Mouse (Mus musculus): Measurements from ENCODE around the gene Runx2.

GRCm38 (mm10) chr17:44724805-44725480, 89.7 kb downstream of the Runx2 start:
- TF ChIP-seq CTCF (IDR thresholded peaks at IDR 0.05; ENCODE audit: borderline replicate concordance, insufficient read depth, low read length) (no peak), POLR2A (IDR thresholded peaks at IDR 0.05; ENCODE audit: low read depth, low read length) (no peak)

Measured in embryonic fibroblast, embryonic 13.5 days (primary cell).